Mouse (Mus musculus): ENCODE data around the gene Mark1. TPM values are rescaled to one million over a fixed set of nuclear protein-coding genes. Genes with fewer than 3 reads are reported as not detected.
A peak's percentile ranks its signal among the peaks of the same experiment; 100 is the strongest.

The Mark1 gene
- polyA plus RNA-seq, 1 experiment, result 63.8 TPM

DNA sequence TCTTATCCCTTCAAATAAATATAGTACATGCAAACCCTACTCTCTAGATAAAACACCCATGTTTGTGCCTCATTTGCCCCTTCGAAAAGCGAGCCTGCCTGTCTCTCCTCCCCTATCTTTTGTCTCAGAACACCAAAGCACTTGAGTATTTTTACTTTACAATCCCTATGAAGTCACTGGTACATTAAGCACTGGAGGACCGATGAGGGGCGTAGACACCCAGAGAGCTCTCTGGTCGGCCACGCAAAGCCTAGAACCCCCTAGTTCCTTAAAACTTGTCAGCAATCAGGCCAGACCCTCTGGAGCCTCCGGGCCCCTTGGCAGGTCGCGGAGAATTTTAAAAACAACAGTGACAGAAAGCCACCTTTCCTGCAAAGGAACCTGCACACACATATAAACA lies 1.2 kb downstream of the Mark1 start:
- peak; percentile 47 for DNase-seq (ENCODE audit: low read depth)

DNA sequence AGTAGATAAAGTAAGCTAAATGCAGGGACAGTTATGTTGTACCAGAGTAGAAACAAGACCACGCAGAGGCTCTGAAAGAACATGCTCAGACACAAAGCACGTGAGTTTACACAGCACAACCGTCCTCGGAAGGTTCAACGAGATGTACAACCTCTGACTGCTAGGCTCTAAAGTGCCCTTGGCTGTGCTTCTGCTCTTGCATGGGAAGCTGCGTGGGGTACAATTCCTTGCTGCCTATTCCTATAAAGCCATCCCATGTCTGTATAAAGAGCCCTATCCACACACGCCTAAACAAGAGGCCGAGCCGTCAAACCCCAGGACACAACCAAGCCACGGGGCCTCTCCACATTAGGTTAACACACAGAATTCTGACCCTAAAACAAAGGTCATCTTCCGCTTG lies 1.9 kb downstream of the Mark1 start:
- TF ChIP-seq CTCF (IDR thresholded peaks at IDR 0.05; ENCODE audit: borderline replicate concordance, extremely low read depth, insufficient read depth, insufficient read length), result no peak
- no peak for TF ChIP-seq POLR2A (IDR thresholded peaks at IDR 0.05; ENCODE audit: borderline replicate concordance, extremely low read depth, insufficient read depth, insufficient read length, poor library complexity, severe bottlenecking)
- peak; percentile 55 for DNase-seq (ENCODE audit: low read depth)

More for the DNA sequence above, 1.2 kb downstream of the Mark1 start:
- no peak for TF ChIP-seq CTCF (IDR thresholded peaks at IDR 0.05; ENCODE audit: borderline replicate concordance, extremely low read depth, insufficient read depth, insufficient read length)
- TF ChIP-seq POLR2A (IDR thresholded peaks at IDR 0.05; ENCODE audit: borderline replicate concordance, extremely low read depth, insufficient read depth, insufficient read length, poor library complexity, severe bottlenecking), result no peak

DNA sequence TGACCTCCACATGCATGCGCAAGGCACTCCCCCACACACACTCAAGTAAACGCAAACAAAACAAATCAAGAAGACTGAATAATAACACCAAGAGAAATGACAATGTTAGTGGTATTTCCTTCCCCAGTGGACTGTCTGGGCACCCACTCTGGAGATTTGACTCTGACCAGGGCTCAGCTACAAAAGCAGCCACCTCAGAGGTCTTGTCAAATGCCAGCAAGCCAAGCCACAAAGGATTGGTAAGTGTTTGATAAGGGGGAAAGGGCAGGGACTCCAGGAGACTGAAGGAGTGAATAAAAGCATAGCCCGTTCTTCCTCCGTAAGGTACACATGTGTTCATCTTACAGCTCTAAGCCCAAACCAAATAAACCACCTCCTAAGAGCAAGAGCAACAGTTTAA lies 4.0 kb downstream of the Mark1 start:
- TF ChIP-seq POLR2A (IDR thresholded peaks at IDR 0.05; ENCODE audit: borderline replicate concordance, extremely low read depth, insufficient read depth, insufficient read length, poor library complexity, severe bottlenecking) (no peak), CTCF (IDR thresholded peaks at IDR 0.05; ENCODE audit: borderline replicate concordance, extremely low read depth, insufficient read depth, insufficient read length) (no peak)
- no peak for DNase-seq (ENCODE audit: low read depth)

DNA sequence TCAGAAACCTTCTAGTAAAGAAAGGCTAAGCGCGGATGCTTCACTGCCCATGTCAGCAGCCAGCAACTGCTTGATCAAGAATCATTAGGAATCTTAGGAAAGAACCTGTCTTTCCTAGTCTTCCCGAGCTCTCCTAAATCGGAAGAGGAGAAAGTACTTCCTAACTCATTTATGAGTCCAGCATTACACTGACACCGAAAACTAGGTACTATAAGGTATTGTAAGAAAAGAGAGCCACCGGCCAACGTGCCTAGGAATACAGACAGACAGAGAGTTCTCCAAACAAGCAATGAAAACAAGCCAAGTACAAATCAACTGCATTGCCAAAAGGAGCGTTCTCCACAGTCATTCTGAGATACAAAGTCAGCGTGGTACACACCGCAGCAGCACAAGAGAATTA lies 8.2 kb downstream of the Mark1 start:
- no peak for DNase-seq (ENCODE audit: low read depth)
- no peak for TF ChIP-seq POLR2A (IDR thresholded peaks at IDR 0.05; ENCODE audit: borderline replicate concordance, extremely low read depth, insufficient read depth, insufficient read length, poor library complexity, severe bottlenecking)
- no peak for TF ChIP-seq CTCF (IDR thresholded peaks at IDR 0.05; ENCODE audit: borderline replicate concordance, extremely low read depth, insufficient read depth, insufficient read length)

DNA sequence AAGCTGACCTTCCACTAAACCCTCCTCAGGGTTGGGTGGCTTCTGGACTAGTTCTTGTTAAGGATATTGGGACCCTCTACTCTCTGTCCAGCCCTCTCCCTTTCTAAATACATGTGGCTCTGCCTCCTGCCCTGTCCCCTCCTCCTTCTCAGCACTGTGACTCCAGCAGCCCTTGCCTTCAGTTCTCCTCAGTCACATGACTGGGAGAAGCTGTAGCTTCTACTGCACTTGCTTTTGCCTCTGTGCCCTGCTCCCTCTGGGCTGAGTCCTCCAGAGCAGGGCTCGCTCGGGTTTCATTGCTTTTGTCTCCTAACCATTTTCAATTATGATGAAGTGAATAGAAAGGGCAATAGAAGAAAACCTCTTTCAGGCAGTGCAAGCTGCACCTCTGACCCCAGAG lies 12.6 kb downstream of the Mark1 start:
- no peak for TF ChIP-seq POLR2A (IDR thresholded peaks at IDR 0.05; ENCODE audit: borderline replicate concordance, extremely low read depth, insufficient read depth, insufficient read length, poor library complexity, severe bottlenecking)
- TF ChIP-seq CTCF (IDR thresholded peaks at IDR 0.05; ENCODE audit: borderline replicate concordance, extremely low read depth, insufficient read depth, insufficient read length), result no peak
- DNase-seq (ENCODE audit: low read depth), result no peak

DNA sequence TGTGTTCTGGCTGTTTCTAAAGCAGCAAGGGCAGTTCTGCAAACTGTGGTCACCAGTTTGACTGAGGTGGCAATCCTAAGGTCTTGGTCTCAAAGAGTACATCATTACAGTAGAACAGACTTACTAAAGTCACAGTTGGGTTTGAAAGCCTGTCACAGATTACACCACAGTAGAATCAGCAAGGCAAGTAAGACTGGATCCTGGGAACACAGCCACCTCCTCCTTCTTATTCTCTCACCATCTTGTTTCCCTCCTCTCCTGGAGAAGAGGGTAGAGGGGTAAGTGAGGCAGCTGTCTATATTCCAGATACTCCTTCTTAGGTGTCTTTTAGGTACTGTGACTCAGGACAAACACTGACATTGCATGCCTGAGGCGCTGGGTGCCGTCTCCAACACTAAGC lies 14.6 kb downstream of the Mark1 start:
- no peak for TF ChIP-seq CTCF (IDR thresholded peaks at IDR 0.05; ENCODE audit: borderline replicate concordance, extremely low read depth, insufficient read depth, insufficient read length)
- no peak for TF ChIP-seq POLR2A (IDR thresholded peaks at IDR 0.05; ENCODE audit: borderline replicate concordance, extremely low read depth, insufficient read depth, insufficient read length, poor library complexity, severe bottlenecking)
- DNase-seq (ENCODE audit: low read depth), result no peak

DNA sequence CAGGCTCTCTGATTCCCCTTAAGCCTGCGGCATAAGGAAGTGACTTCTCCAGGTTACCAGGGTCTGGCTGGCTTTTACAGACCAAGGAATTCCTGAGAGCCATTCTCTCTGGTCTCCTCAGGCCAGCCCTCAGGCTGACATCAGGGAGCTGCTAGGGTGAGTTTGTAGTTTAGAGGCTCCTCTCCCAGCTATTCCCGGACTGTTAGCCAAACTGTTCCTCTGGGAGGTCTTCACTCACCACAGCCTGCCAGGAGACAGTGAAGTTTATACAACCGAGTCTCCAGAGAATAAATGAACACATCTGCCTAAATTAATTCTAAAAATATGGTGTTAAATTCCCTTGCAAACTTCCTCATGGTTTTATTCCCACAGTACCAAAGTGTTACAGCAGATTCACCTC lies 15.6 kb downstream of the Mark1 start:
- TF ChIP-seq POLR2A (IDR thresholded peaks at IDR 0.05; ENCODE audit: borderline replicate concordance, extremely low read depth, insufficient read depth, insufficient read length, poor library complexity, severe bottlenecking) (no peak), CTCF (IDR thresholded peaks at IDR 0.05; ENCODE audit: borderline replicate concordance, extremely low read depth, insufficient read depth, insufficient read length) (no peak)
- no peak for DNase-seq (ENCODE audit: low read depth)

DNA sequence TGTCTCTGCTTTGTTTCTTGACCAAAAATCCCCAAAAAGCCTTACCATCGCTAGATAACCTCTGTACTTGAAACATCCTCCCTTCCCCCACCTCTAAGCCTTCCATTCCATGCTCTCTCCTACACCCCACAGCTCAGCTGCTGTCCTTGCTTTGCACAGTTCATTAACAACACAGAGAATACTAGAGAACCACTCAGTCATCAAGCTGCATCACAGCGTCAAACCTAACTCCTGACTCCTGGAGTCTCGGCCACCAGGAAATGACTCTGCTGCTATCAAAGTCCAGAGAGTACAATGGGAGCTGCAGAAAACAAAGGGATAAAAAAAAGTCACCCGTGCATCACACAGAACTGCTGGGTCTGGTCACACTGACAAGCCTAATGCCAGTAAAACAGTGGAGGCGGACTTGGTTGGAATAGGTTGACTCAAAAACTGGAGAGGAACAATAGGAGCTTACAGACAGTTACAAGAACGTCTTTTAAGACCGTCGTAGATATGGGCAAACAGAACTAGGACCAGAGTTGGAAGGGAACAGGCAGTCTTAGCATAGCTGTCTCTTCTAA lies 27.1 kb downstream of the Mark1 start:
- no peak for DNase-seq (ENCODE audit: low read depth)
- TF ChIP-seq CTCF (IDR thresholded peaks at IDR 0.05; ENCODE audit: borderline replicate concordance, extremely low read depth, insufficient read depth, insufficient read length) (no peak), POLR2A (IDR thresholded peaks at IDR 0.05; ENCODE audit: borderline replicate concordance, extremely low read depth, insufficient read depth, insufficient read length, poor library complexity, severe bottlenecking) (no peak)

DNA sequence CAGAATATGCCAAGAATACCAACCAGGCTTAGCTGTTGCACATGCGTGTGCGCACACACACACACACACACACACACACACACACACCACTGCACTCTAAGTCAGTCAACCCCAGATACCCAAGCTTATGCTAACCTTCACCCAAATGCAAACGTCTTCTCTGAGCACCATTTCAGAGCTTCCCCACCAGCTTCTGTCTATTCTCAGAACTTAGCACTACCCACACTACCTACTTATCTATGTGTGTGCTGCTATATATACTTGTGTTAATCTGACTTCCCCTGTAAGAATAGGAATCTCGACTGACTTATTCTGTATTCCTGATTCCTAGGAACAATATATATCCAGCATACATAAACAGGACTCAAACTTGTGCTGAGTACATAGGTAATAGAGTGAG lies 30.0 kb downstream of the Mark1 start:
- TF ChIP-seq CTCF (IDR thresholded peaks at IDR 0.05; ENCODE audit: borderline replicate concordance, extremely low read depth, insufficient read depth, insufficient read length) (no peak), POLR2A (IDR thresholded peaks at IDR 0.05; ENCODE audit: borderline replicate concordance, extremely low read depth, insufficient read depth, insufficient read length, poor library complexity, severe bottlenecking) (no peak)
- no peak for DNase-seq (ENCODE audit: low read depth)

GRCm38 (mm10) chr1:184965682-184966360 lies 33.5 kb downstream of the Mark1 start:
- DNase-seq (ENCODE audit: low read depth), result peak; percentile 62

GRCm38 (mm10) chr1:184963121-184963693 lies 36.2 kb downstream of the Mark1 start:
- no peak for DNase-seq (ENCODE audit: low read depth)
- TF ChIP-seq CTCF (IDR thresholded peaks at IDR 0.05; ENCODE audit: borderline replicate concordance, extremely low read depth, insufficient read depth, insufficient read length), result no peak
- TF ChIP-seq POLR2A (IDR thresholded peaks at IDR 0.05; ENCODE audit: borderline replicate concordance, extremely low read depth, insufficient read depth, insufficient read length, poor library complexity, severe bottlenecking), result no peak

More at GRCm38 (mm10) chr1:184965682-184966360, 33.5 kb downstream of the Mark1 start:
- TF ChIP-seq POLR2A (IDR thresholded peaks at IDR 0.05; ENCODE audit: borderline replicate concordance, extremely low read depth, insufficient read depth, insufficient read length, poor library complexity, severe bottlenecking) (no peak), CTCF (IDR thresholded peaks at IDR 0.05; ENCODE audit: borderline replicate concordance, extremely low read depth, insufficient read depth, insufficient read length) (peak; percentile 53; the same call in 1 of the 2 replicates)

DNA sequence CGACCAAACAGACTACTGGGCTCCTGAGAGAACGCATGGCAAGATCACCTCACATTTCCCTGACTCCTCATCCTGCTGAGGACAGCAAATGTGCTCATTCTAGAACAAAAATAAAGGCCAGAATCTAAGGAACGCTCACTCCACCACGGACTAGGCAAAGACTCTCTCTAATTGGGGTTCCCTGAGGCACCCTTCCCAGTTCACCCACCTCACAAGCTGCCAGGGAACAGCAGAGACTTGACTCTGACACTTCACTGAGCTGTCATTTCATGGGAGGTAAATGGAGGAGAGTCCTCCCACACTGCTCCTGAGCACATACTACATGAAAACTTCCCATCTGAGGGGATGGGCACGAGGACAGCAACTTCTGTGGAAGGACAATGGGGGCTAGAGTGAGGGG lies 37.5 kb downstream of the Mark1 start:
- TF ChIP-seq CTCF (IDR thresholded peaks at IDR 0.05; ENCODE audit: borderline replicate concordance, extremely low read depth, insufficient read depth, insufficient read length) (no peak), POLR2A (IDR thresholded peaks at IDR 0.05; ENCODE audit: borderline replicate concordance, extremely low read depth, insufficient read depth, insufficient read length, poor library complexity, severe bottlenecking) (no peak)
- no peak for DNase-seq (ENCODE audit: low read depth)
